Mouse (Mus musculus): ENCODE measurements around the gene Gm20538. TPM values are rescaled to one million over a fixed set of nuclear protein-coding genes. Genes with fewer than 3 reads are reported as not detected.

The Gm20538 gene
- polyA plus RNA-seq, 1 experiment from 2014 or later, result not detected

DNA sequence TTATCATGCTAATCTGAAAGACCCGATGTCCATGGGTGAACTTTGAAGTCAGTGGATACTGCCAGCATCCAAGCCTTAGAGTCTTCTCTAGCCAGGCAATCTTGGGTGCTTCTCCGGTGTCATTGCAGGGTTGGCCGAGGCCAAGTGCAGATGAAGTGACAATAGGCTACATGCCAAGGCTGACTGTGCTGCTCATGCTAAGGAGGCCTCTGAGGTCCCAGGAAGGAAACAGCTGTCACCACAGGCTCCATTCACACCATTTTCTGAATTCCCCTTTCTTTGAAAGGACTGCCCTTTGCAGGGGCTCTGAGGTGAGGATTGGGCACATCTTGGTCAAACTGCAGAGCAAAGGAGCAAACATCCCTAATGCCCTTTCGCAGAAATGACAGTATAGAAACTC is 49.9 kb downstream of the Gm20538 start:
- Histone ChIP-seq H3K9ac (no peak overlapping the region), H3K27me3 (peaks cover 97% of the 10 kb centered on the region), H3K4me1 (0 out of 2 replicates have a peak, but pooled peaks cover 2% of the 10 kb centered on the region), H3K4me2 (replicated peaks) (no peak overlapping the region), H3K9me3 (replicated peaks) (no peaks in the 10 kb centered on the region), H3K27ac (no peak overlapping the region), H3K4me3 (no peak overlapping the region), H3K36me3 (no peaks in the 10 kb centered on the region)
- no peak for ATAC-seq (ENCODE audit: low FRiP score)
- WGBS, result 80% methylated on average over 4 of the region's 4 CpGs

DNA sequence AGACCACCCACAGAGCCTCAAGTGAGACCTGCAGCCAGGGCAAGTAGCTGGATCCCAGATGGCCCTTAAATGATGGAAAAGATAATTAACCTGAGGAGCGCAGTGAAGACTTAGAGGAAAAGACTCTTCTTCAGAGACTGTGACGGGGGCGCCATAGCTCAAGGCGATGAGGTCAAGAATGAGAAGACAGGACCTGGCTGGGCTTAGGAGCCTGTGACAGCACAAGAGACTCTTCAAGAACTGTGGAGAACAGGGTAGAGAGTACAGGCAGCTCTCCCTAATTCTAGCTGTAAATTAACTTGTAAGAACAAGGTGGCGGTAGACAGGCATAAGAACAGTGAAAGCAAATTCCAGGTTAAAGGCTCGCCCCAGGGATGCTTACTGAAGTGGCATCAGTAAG is 50.7 kb downstream of the Gm20538 start:
- Histone ChIP-seq H3K4me3 (no peak overlapping the region), H3K9me3 (replicated peaks) (no peaks in the 10 kb centered on the region), H3K27ac (no peak overlapping the region), H3K36me3 (no peaks in the 10 kb centered on the region), H3K9ac (no peak overlapping the region), H3K4me1 (0 out of 2 replicates have a peak, but pooled peaks cover 2% of the 10 kb centered on the region), H3K4me2 (replicated peaks) (no peak overlapping the region), H3K27me3 (peaks cover 97% of the 10 kb centered on the region)
- WGBS, result 90% methylated on average over 6 of the region's 6 CpGs
- no peak for ATAC-seq (ENCODE audit: low FRiP score)

GRCm38 (mm10) chr19:44500240-44500639 is 52.4 kb downstream of the Gm20538 start:
- 48% methylated on average over 5 of the region's 5 CpGs for WGBS
- no peak overlapping the region for H3K9ac ChIP-seq
- 0 out of 2 replicates have a peak, but pooled peaks cover 2% of the 10 kb centered on the region for H3K4me1 ChIP-seq
- no peaks in the 10 kb centered on the region for H3K36me3 ChIP-seq
- no peak overlapping the region for H3K4me3 ChIP-seq
- H3K27me3 ChIP-seq, result peaks cover 98% of the 10 kb centered on the region
- H3K4me2 ChIP-seq (replicated peaks), result no peak overlapping the region
- no peaks in the 10 kb centered on the region for H3K9me3 ChIP-seq (replicated peaks)
- no peak overlapping the region for H3K27ac ChIP-seq
- no peak for ATAC-seq (ENCODE audit: low FRiP score)

GRCm38 (mm10) chr19:44498936-44499335 is 53.7 kb downstream of the Gm20538 start:
- Histone ChIP-seq H3K4me2 (replicated peaks) (no peak overlapping the region), H3K4me3 (no peak overlapping the region), H3K9me3 (replicated peaks) (no peaks in the 10 kb centered on the region), H3K36me3 (no peaks in the 10 kb centered on the region), H3K27me3 (peaks cover 96% of the 10 kb centered on the region), H3K4me1 (0 out of 2 replicates have a peak, but pooled peaks cover 2% of the 10 kb centered on the region), H3K27ac (no peak overlapping the region), H3K9ac (no peak overlapping the region)
- ATAC-seq (ENCODE audit: low FRiP score), result no peak
- WGBS, result 66% methylated on average over 6 of the region's 6 CpGs

- H3K27me3 ChIP-seq, result peaks cover 96% of the 10 kb centered on the region
- no peak overlapping the region for H3K4me3 ChIP-seq
- 27% methylated on average over 10 of the region's 10 CpGs for WGBS
- ATAC-seq (ENCODE audit: low FRiP score), result peak; percentile 32; the same call in 1 of the 2 replicates
- H3K27ac ChIP-seq, result no peak overlapping the region
- H3K4me1 ChIP-seq, result 0 out of 2 replicates have a peak, but pooled peaks cover 2% of the 10 kb centered on the region
- no peak overlapping the region for H3K4me2 ChIP-seq (replicated peaks)
- H3K36me3 ChIP-seq, result no peaks in the 10 kb centered on the region
- H3K9me3 ChIP-seq (replicated peaks), result no peaks in the 10 kb centered on the region
- H3K9ac ChIP-seq, result no peak overlapping the region
Measured at GRCm38 (mm10) chr19:44496941-44497340, 55.7 kb downstream of the Gm20538 start.

DNA sequence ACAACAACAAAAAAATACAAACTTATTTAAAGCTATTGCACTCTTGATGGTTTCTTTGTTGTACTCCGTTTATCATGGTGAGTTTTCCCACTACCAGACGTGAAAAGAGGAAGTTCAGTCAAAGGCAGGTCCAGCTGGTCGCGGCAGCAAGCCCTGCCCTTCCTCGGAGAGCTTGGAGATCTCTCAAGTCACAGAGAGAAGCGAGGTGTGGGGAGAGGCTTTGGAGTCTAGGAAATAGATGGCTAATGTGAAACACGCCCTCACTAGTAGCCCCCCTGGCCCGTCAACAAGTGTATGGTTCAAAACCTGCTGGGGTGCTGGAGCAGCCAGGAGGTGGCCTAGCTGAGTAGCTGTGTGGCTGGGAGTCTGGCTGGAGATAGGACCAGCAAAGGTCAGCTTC is 56.1 kb downstream of the Gm20538 start:
- ATAC-seq (ENCODE audit: low FRiP score), result peak; percentile 52; the same call in 1 of the 2 replicates
- Histone ChIP-seq H3K27me3 (peaks cover 96% of the 10 kb centered on the region), H3K4me2 (replicated peaks) (no peak overlapping the region), H3K9ac (no peak overlapping the region), H3K9me3 (replicated peaks) (no peaks in the 10 kb centered on the region), H3K4me3 (no peak overlapping the region), H3K27ac (no peak overlapping the region), H3K36me3 (no peaks in the 10 kb centered on the region), H3K4me1 (0 out of 2 replicates have a peak, but pooled peaks cover 2% of the 10 kb centered on the region)
- WGBS, result 39% methylated on average over 8 of the region's 8 CpGs

Other genes with a start within 250 kb of the Gm20538 start
- 0.07 and 0.10 TPM in 2 replicates for gene Scd4, start 219.7 kb downstream of the Gm20538 start, polyA plus RNA-seq (2016; fragmentation: Nextera tagmentation; extraction: Ambion mirVana)
- 7.8 and 10.0 TPM in 2 replicates for gene Scd1, start 145.0 kb downstream of the Gm20538 start, polyA plus RNA-seq (2016; fragmentation: Nextera tagmentation; extraction: Ambion mirVana)
- 0.87 and 0.93 TPM in 2 replicates for gene Wnt8b, start 59.4 kb downstream of the Gm20538 start, polyA plus RNA-seq (2016; fragmentation: Nextera tagmentation; extraction: Ambion mirVana)
- 0.70 and 0.71 TPM in 2 replicates for gene Sec31b, start 7.0 kb downstream of the Gm20538 start, polyA plus RNA-seq (2016; fragmentation: Nextera tagmentation; extraction: Ambion mirVana)
- 400 and 440 TPM in 2 replicates for gene Ndufb8, start 2.6 kb upstream of the Gm20538 start, polyA plus RNA-seq (2016; fragmentation: Nextera tagmentation; extraction: Ambion mirVana)
- gene Hif1an, start 10.0 kb upstream of the Gm20538 start, polyA plus RNA-seq (2016; fragmentation: Nextera tagmentation; extraction: Ambion mirVana), result 42.0 TPM in 2 replicates
- gene Pax2, start 203.2 kb upstream of the Gm20538 start, polyA plus RNA-seq (2016; fragmentation: Nextera tagmentation; extraction: Ambion mirVana), result 15.1 and 18.6 TPM in 2 replicates